Mouse (Mus musculus) thymus, postnatal 36 days (tissue): ENCODE measurements around the gene Fer1l5.

Source experiments
- DNase-seq, 2 experiments: peaks; one replicate each; pipeline ENCODE4 v3.0.0; 2022; ENCODE audit warnings: mixed read lengths in 2 of 2

Fer1l5 gene

GRCm38 (mm10) chr1:36371934-36372845 lies at the start of gene Fer1l5:
Gene Fer1l5 (plus strand): TSS chr1:36372291.
- no peak for DNase-seq

GRCm38 (mm10) chr1:36323076-36323475 lies 49.0 kb upstream of the Fer1l5 start:
- no peak for DNase-seq

- no peak for DNase-seq
Measured at GRCm38 (mm10) chr1:36323746-36324448, 48.2 kb upstream of the Fer1l5 start.

- DNase-seq, result no peak
Measured at GRCm38 (mm10) chr1:36325900-36326321, 46.2 kb upstream of the Fer1l5 start.

- DNase-seq, result no peak
Measured at GRCm38 (mm10) chr1:36326815-36327214, 45.3 kb upstream of the Fer1l5 start.

GRCm38 (mm10) chr1:36331743-36332142 lies 40.3 kb upstream of the Fer1l5 start:
- DNase-seq, result no peak

- no peak for DNase-seq
Measured at GRCm38 (mm10) chr1:36332955-36333887, 38.9 kb upstream of the Fer1l5 start.

GRCm38 (mm10) chr1:36342547-36342946 lies 29.5 kb upstream of the Fer1l5 start:
- DNase-seq, result no peak

- no peak for DNase-seq
Measured at GRCm38 (mm10) chr1:36352351-36352750, 19.7 kb upstream of the Fer1l5 start.

GRCm38 (mm10) chr1:36356955-36357695 lies 15.0 kb upstream of the Fer1l5 start:
- DNase-seq, result no peak

GRCm38 (mm10) chr1:36367698-36368097 lies 4.4 kb upstream of the Fer1l5 start:
- DNase-seq, result peak in 1 of 2 experiments; percentile 16

GRCm38 (mm10) chr1:36368112-36368968 lies 3.8 kb upstream of the Fer1l5 start:
- peak; percentile 15 to 44 for DNase-seq

GRCm38 (mm10) chr1:36368969-36369645 lies 3.0 kb upstream of the Fer1l5 start, which contains the start of gene Kansl3:
Gene Kansl3 (minus strand): TSS chr1:36369181.
- peak; percentile 87 to 91 for DNase-seq

GRCm38 (mm10) chr1:36370918-36371317 lies 1.2 kb upstream of the Fer1l5 start:
- DNase-seq, result no peak

- DNase-seq, result no peak
Measured at GRCm38 (mm10) chr1:36378880-36379279, 6.8 kb downstream of the Fer1l5 start.

- DNase-seq, result no peak
Measured at GRCm38 (mm10) chr1:36379582-36379981, 7.5 kb downstream of the Fer1l5 start.

GRCm38 (mm10) chr1:36397041-36397440 lies 24.9 kb downstream of the Fer1l5 start:
- DNase-seq, result no peak

GRCm38 (mm10) chr1:36401509-36401908 lies 29.4 kb downstream of the Fer1l5 start:
- DNase-seq, result no peak

GRCm38 (mm10) chr1:36404531-36404930 lies 32.4 kb downstream of the Fer1l5 start:
- no peak for DNase-seq

- DNase-seq, result peak; percentile 26 to 47
Measured at GRCm38 (mm10) chr1:36429511-36429910, 57.4 kb downstream of the Fer1l5 start.
